Mouse (Mus musculus): ENCODE measurements at regions not wholly inside any gene's neighbourhood (a gene's known extent, or its start where the extent isn't known, plus 50 kb on each side); places are given as distances from the start of the nearest gene placed in this dataset.

- no peak for DNase-seq (ENCODE audit: low spot score in 2 of 2)
These were observed 244.1 kb downstream of the Bcl11b start for GRCm38 (mm10) chr12:107759291-107759690.

- no peak for DNase-seq (ENCODE audit: low spot score in 2 of 2)
These were observed 243.5 kb downstream of the Bcl11b start for GRCm38 (mm10) chr12:107759911-107760310.

- DNase-seq (ENCODE audit: low spot score in 2 of 2): no peak
These were observed 241.3 kb downstream of the Bcl11b start for GRCm38 (mm10) chr12:107762140-107762539.

GRCm38 (mm10) chr12:107769801-107770515, 233.4 kb downstream of the Bcl11b start:
- no peak for DNase-seq (ENCODE audit: low spot score in 2 of 2)

GRCm38 (mm10) chr12:107770516-107770836, 232.9 kb downstream of the Bcl11b start:
- no peak for DNase-seq (ENCODE audit: low spot score in 2 of 2)

GRCm38 (mm10) chr12:107771325-107771724, 232.1 kb downstream of the Bcl11b start:
- no peak for DNase-seq (ENCODE audit: low spot score in 2 of 2)

GRCm38 (mm10) chr12:107771809-107772208, 231.6 kb downstream of the Bcl11b start:
- no peak for DNase-seq (ENCODE audit: low spot score in 2 of 2)

GRCm38 (mm10) chr12:107778046-107778445, 225.4 kb downstream of the Bcl11b start:
- no peak for DNase-seq (ENCODE audit: low spot score in 2 of 2)

GRCm38 (mm10) chr12:107779306-107780057, 223.9 kb downstream of the Bcl11b start:
- DNase-seq (ENCODE audit: low spot score in 2 of 2): no peak

- no peak for DNase-seq (ENCODE audit: low spot score in 2 of 2)
These were observed 221.3 kb downstream of the Bcl11b start for GRCm38 (mm10) chr12:107782147-107782546.

- no peak for DNase-seq (ENCODE audit: low spot score in 2 of 2)
These were observed 219.6 kb downstream of the Bcl11b start for GRCm38 (mm10) chr12:107783831-107784230.

GRCm38 (mm10) chr12:107789818-107790217, 213.6 kb downstream of the Bcl11b start:
- DNase-seq (ENCODE audit: low spot score in 2 of 2): no peak

- DNase-seq (ENCODE audit: low spot score in 2 of 2): no peak
These were observed 203.1 kb downstream of the Bcl11b start for GRCm38 (mm10) chr12:107800296-107800695.

- peak in 1 of 2 experiments; percentile 56 for DNase-seq (ENCODE audit: low spot score in 2 of 2)
These were observed 195.8 kb downstream of the Bcl11b start for GRCm38 (mm10) chr12:107807634-107808033.

- no peak for DNase-seq (ENCODE audit: low spot score in 2 of 2)
These were observed 195.2 kb downstream of the Bcl11b start for GRCm38 (mm10) chr12:107808158-107808715.

- DNase-seq (ENCODE audit: low spot score in 2 of 2): no peak
These were observed 192.2 kb downstream of the Bcl11b start for GRCm38 (mm10) chr12:107811231-107811630.

- DNase-seq (ENCODE audit: low spot score in 2 of 2): no peak
These were observed 190.7 kb downstream of the Bcl11b start for GRCm38 (mm10) chr12:107812549-107813335.

- DNase-seq (ENCODE audit: low spot score in 2 of 2): no peak
These were observed 188.5 kb downstream of the Bcl11b start for GRCm38 (mm10) chr12:107814926-107815325.

GRCm38 (mm10) chr12:107823768-107824394, 179.5 kb downstream of the Bcl11b start:
- no peak for DNase-seq (ENCODE audit: low spot score in 2 of 2)

GRCm38 (mm10) chr12:107825921-107826320, 177.5 kb downstream of the Bcl11b start:
- DNase-seq (ENCODE audit: low spot score in 2 of 2): no peak

GRCm38 (mm10) chr12:107831400-107832128, 171.8 kb downstream of the Bcl11b start:
- no peak for DNase-seq (ENCODE audit: low spot score in 2 of 2)
